Mouse (Mus musculus): ENCODE data around the gene Tmem50a. TPM values are rescaled to one million over a fixed set of nuclear protein-coding genes. Genes with fewer than 3 reads are reported as not detected.
"Not testable (repeated sequence)": the region's sequence is repeated elsewhere in the genome, so short reads cannot be mapped to it uniquely, and the experiment has no call there.

Gene Tmem50a
- polyA plus RNA-seq, 1 experiment from 2014 or later: 155 TPM

DNA sequence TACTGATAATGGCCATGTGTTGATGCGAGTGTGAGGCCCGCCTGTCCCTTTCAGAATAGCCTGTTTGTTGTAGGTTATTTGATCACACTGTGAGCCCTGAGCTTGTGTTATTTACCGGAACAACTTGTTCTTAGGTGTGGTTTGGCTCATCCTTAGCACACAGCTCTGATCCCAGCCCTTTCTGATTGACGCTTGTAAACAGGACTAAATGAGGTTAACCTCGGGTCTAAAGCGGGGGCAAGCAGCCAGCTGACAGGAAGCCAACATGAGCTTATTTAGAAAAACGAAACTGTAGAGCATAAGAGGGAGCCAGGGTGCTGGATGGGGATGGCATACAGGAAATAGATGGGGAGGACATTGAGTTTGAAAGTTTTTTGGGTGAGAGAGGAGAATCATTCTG is 3.6 kb upstream of the Tmem50a start:
- Histone ChIP-seq H3K9ac (ENCODE audit: low read depth, low read length) (no peak overlapping the region), H3K36me3 (ENCODE audit: control insufficient read depth, insufficient read depth, low read length) (no peaks in the 10 kb centered on the region), H3K4me3 (ENCODE audit: low read length) (no peak overlapping the region), H3K9me3 (ENCODE audit: control insufficient read depth, low read length) (no peaks in the 10 kb centered on the region), H3K4me1 (ENCODE audit: control insufficient read depth, insufficient read depth, low read length) (peaks cover 4% of the 10 kb centered on the region), H3K27ac (ENCODE audit: low read length) (no peak overlapping the region), H3K4me2 (ENCODE audit: low read depth, low read length) (no peak overlapping the region), H3K27me3 (replicated peaks; ENCODE audit: control insufficient read depth, insufficient read depth, low read length) (no peaks in the 10 kb centered on the region)
- 52% methylated on average over 7 of the region's 7 CpGs for WGBS
- no peak for ATAC-seq

DNA sequence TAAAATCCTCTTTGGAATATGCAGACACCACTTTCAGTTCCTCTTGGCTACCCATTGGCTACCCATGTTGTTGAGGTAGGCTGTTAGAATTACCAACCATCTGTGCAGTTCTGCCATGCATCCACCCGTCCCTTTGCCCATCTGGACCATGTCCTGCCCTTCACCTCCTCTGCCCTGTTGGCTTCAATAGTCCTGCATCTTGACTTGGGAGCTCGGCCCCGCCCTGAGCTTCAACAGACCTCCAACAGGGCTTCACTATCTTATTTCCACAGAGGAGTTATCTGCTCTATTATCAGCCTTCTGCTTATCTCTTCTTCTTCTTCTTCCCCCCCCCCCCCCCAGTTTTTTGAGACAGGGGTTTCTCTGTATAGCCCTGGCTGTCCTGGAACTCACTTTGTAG is 2.4 kb upstream of the Tmem50a start:
- Histone ChIP-seq H3K9me3 (ENCODE audit: control insufficient read depth, low read length) (no peaks in the 10 kb centered on the region), H3K27ac (ENCODE audit: low read length) (no peak overlapping the region), H3K4me1 (ENCODE audit: control insufficient read depth, insufficient read depth, low read length) (peaks cover 9% of the 10 kb centered on the region), H3K36me3 (ENCODE audit: control insufficient read depth, insufficient read depth, low read length) (no peaks in the 10 kb centered on the region), H3K4me3 (ENCODE audit: low read length) (no peak overlapping the region), H3K4me2 (ENCODE audit: low read depth, low read length) (no peak overlapping the region), H3K9ac (ENCODE audit: low read depth, low read length) (no peak overlapping the region), H3K27me3 (replicated peaks; ENCODE audit: control insufficient read depth, insufficient read depth, low read length) (no peaks in the 10 kb centered on the region)
- no peak for ATAC-seq
- WGBS: 78% methylated on average over 3 of the region's 3 CpGs

DNA sequence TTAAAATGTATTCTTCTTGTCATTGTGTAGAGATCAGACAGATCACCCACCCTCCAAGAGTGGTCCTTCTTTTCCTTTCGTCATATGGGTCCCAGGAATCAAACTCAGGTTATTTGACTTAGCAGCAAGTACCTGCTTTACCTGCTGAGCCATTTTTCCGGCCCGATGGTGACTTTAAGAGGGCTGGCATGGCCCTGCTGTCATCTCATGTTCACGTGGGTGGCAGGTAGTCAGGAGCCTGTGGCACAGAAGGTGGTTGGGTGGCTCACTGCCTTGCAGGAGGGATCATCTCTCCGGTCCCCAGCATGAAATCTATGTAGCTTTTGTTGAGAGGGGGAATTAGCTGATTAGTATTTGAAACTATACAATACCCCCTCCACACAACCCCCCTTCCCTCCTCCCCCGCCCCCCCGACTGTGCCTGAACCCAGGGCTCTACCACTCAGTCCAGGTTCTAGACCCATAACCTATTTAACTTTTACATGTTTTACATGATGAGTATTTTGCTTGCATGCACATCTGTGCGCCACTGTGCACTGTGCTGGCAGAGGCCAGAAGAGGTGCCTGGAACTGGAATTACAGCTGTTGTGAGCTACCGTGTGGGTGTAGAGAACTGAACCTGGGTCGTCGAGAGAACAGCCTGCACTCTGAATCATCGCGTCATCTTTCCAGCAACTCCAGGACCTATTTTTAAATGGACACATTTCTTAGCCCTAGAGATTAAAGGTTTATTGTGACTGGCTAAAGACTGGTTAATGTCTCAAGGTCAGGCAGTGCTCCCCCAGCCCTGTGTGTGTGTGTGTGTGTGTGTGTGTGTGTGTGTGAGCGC is 613 bp upstream of the Tmem50a start:
- 57% methylated on average over 14 of the region's 14 CpGs for WGBS
- H3K27ac ChIP-seq (ENCODE audit: low read length): no peak overlapping the region
- H3K4me1 ChIP-seq (ENCODE audit: control insufficient read depth, insufficient read depth, low read length): peaks cover 9% of the 10 kb centered on the region
- H3K9me3 ChIP-seq (ENCODE audit: control insufficient read depth, low read length): no peaks in the 10 kb centered on the region
- H3K4me2 ChIP-seq (ENCODE audit: low read depth, low read length): peak overlapping the region; percentile 47
- peaks cover 4% of the 10 kb centered on the region; the same call in 1 of the 2 replicates for H3K36me3 ChIP-seq (ENCODE audit: control insufficient read depth, insufficient read depth, low read length)
- H3K27me3 ChIP-seq (replicated peaks; ENCODE audit: control insufficient read depth, insufficient read depth, low read length): no peaks in the 10 kb centered on the region
- ATAC-seq: peak; percentile 41
- peak overlapping the region; percentile 88 for H3K9ac ChIP-seq (ENCODE audit: low read depth, low read length)
- peak overlapping the region; percentile 89 for H3K4me3 ChIP-seq (ENCODE audit: low read length)

DNA sequence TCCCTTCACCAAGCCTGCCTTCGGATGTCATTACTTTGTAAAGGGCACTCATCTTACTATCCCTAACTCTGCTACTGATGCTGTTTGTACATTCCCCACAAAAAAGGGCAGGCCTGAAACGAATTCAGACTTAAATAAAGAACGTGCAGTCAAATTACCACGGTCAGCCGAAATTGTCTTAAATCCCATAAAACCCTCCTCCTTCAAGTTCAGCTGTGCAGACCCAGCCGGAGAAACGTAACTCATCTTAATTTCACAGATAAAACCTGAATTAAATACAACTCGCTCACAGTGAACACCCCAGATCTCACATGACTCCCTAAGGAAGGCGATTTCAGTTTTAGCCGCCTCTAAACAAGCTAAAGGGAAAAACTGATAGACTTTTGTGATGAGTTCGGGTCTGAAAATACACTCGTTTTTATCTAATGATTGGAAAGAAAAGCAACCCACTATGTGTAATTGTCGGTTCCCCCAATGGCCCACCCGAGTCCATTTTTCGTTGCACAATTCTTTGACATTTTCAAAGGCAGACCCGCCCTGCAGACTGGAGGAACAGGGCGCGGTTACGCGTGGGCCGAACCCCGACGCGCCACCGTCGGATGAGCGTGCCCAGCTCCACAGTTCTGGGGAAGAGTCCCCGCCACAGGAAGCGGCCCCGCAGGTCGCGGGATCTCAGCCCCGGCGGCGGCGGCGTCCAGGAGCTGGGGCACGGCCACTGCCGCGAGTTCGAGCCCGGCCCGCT is 531 bp downstream of the Tmem50a start:
- Histone ChIP-seq H3K27ac (ENCODE audit: low read length) (peak overlapping the region; percentile 96), H3K36me3 (ENCODE audit: control insufficient read depth, insufficient read depth, low read length) (peaks cover 8% of the 10 kb centered on the region; the same call in 1 of the 2 replicates), H3K4me1 (ENCODE audit: control insufficient read depth, insufficient read depth, low read length) (peaks cover 9% of the 10 kb centered on the region), H3K4me2 (ENCODE audit: low read depth, low read length) (peak overlapping the region; percentile 47), H3K27me3 (replicated peaks; ENCODE audit: control insufficient read depth, insufficient read depth, low read length) (no peaks in the 10 kb centered on the region), H3K4me3 (ENCODE audit: low read length) (peak overlapping the region; percentile 89), H3K9me3 (ENCODE audit: control insufficient read depth, low read length) (no peaks in the 10 kb centered on the region), H3K9ac (ENCODE audit: low read depth, low read length) (peak overlapping the region; percentile 88)
- WGBS: 1% methylated on average over 43 of the region's 43 CpGs
- ATAC-seq: peak; percentile 83

DNA sequence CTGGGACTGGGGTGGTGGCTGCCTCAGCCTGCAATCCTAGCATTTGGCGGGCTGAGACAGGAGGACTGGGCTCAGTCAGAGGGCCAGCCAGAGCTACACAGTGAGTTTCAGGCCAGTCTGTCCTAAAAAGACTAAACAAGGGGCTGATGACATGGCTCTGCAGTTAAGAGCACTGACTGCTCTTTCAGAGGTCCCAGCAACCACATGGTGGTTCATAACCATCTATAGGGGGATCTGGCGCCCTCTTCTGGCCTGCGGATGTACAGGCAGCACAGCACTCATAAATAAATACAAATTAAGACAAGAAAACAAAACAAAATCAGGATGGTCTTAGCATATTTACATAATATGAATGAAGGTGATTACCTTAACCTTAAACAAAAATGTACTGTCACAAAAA is 1.4 kb downstream of the Tmem50a start:
- Histone ChIP-seq H3K9me3 (ENCODE audit: control insufficient read depth, low read length) (no peaks in the 10 kb centered on the region), H3K4me3 (ENCODE audit: low read length) (no peak overlapping the region; the same call in 1 of the 2 replicates), H3K4me2 (ENCODE audit: low read depth, low read length) (no peak overlapping the region), H3K36me3 (ENCODE audit: control insufficient read depth, insufficient read depth, low read length) (peaks cover 8% of the 10 kb centered on the region; the same call in 1 of the 2 replicates), H3K4me1 (ENCODE audit: control insufficient read depth, insufficient read depth, low read length) (peaks cover 9% of the 10 kb centered on the region), H3K27ac (ENCODE audit: low read length) (no peak overlapping the region), H3K9ac (ENCODE audit: low read depth, low read length) (no peak overlapping the region), H3K27me3 (replicated peaks; ENCODE audit: control insufficient read depth, insufficient read depth, low read length) (no peaks in the 10 kb centered on the region)
- WGBS: 35% methylated on average over 3 of the region's 3 CpGs
- no peak for ATAC-seq

DNA sequence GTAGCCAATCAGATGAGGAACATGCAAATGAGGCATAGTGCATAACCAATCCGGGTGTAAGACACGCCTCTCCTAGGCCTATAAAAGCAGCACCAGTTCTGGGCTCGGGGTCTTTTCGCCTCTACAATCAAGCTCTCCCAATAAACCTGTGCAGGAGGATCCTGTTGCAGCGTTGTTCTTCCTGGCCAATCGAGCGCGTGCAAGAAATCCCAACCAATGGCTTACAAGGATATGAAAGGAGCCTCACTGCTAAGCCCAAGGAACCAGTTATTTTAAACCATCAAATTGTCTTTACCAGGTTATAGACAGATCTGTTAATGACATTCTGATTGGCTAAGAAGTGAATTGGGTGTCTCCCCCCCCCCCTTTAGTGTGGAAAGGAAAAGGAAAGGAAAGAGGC is 3.4 kb downstream of the Tmem50a start:
- 95% methylated on average over 6 of the region's 8 CpGs for WGBS
- not testable (repeated sequence) for H3K9me3 ChIP-seq (ENCODE audit: control insufficient read depth, low read length); H3K9ac ChIP-seq (ENCODE audit: low read depth, low read length); H3K4me2 ChIP-seq (ENCODE audit: low read depth, low read length); H3K4me3 ChIP-seq (ENCODE audit: low read length); H3K27me3 ChIP-seq (replicated peaks; ENCODE audit: control insufficient read depth, insufficient read depth, low read length); ATAC-seq; H3K27ac ChIP-seq (ENCODE audit: low read length); H3K4me1 ChIP-seq (ENCODE audit: control insufficient read depth, insufficient read depth, low read length)
- peaks cover 10% of the 10 kb centered on the region; the same call in 1 of the 2 replicates for H3K36me3 ChIP-seq (ENCODE audit: control insufficient read depth, insufficient read depth, low read length)

DNA sequence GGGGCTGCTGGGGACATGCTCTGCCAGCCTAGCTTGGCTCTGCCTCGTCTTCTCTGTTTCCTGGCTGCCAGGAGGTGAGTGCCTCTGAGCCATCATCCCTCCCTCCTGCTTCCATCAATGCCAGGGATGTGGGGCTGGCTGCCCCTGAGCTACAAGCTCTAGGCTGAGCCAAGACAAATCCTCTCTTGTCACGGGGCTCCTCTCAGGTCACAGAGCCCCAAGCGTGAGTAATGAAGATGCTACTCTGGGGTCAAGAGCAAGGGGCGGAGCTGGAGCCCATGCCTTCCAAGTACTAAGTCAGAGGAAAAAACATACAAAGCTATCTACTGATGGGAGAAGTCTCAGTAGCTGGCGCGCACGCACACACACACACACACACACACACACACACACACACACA is 11.8 kb downstream of the Tmem50a start:
- Histone ChIP-seq H3K4me2 (ENCODE audit: low read depth, low read length) (no peak overlapping the region), H3K9ac (ENCODE audit: low read depth, low read length) (no peak overlapping the region), H3K9me3 (ENCODE audit: control insufficient read depth, low read length) (no peaks in the 10 kb centered on the region), H3K36me3 (ENCODE audit: control insufficient read depth, insufficient read depth, low read length) (peaks cover 26% of the 10 kb centered on the region), H3K4me3 (ENCODE audit: low read length) (no peak overlapping the region), H3K4me1 (ENCODE audit: control insufficient read depth, insufficient read depth, low read length) (no peaks in the 10 kb centered on the region), H3K27me3 (replicated peaks; ENCODE audit: control insufficient read depth, insufficient read depth, low read length) (no peaks in the 10 kb centered on the region), H3K27ac (ENCODE audit: low read length) (no peak overlapping the region)
- 79% methylated on average over 7 of the region's 7 CpGs for WGBS
- no peak for ATAC-seq

DNA sequence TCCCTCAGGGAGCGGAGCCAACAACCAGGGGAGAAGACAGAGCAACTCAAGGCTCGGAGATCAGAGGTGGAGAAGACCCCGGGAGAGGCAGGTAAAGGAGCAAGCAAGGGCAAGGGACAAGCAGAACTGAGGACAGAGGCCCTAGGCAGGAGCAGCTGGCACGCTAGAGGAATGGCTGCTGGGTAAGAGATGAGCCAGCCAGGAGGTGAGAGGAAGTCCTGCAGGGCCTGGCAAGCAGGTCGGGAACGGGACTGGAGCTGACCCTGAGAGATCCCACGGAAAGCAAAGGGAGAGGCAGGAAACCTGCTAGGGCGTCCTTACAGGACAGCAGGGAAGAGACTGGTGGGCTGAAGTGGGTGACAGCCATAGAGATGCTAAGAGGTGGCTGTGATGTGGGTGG is 13.7 kb downstream of the Tmem50a start:
- Histone ChIP-seq H3K9me3 (ENCODE audit: control insufficient read depth, low read length) (no peaks in the 10 kb centered on the region), H3K36me3 (ENCODE audit: control insufficient read depth, insufficient read depth, low read length) (peaks cover 23% of the 10 kb centered on the region), H3K9ac (ENCODE audit: low read depth, low read length) (no peak overlapping the region), H3K27me3 (replicated peaks; ENCODE audit: control insufficient read depth, insufficient read depth, low read length) (no peaks in the 10 kb centered on the region), H3K4me2 (ENCODE audit: low read depth, low read length) (no peak overlapping the region), H3K4me1 (ENCODE audit: control insufficient read depth, insufficient read depth, low read length) (no peaks in the 10 kb centered on the region), H3K4me3 (ENCODE audit: low read length) (no peak overlapping the region), H3K27ac (ENCODE audit: low read length) (no peak overlapping the region)
- WGBS: 93% methylated on average over 8 of the region's 8 CpGs
- ATAC-seq: no peak

DNA sequence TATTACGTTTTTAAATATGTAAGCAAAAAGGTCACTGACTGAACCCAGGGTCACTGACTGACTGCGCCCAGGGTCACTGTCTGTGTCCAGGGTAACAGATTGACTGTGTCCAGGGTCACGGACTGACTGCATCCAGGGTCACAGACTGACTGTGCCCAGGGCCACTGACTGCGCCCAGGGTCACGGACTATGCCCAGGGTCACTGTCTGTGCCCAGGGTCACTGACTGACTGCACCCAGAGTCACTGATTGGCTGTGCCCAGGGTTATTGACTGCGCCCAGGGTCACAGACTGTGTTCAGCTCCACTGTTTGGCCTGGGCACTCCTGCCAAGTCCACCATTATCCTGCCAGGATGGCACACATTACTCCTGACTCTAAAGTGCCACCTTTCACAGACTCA is 17.6 kb downstream of the Tmem50a start:
- Histone ChIP-seq H3K36me3 (ENCODE audit: control insufficient read depth, insufficient read depth, low read length) (peaks cover 13% of the 10 kb centered on the region; the same call in 1 of the 2 replicates), H3K4me2 (ENCODE audit: low read depth, low read length) (no peak overlapping the region), H3K9ac (ENCODE audit: low read depth, low read length) (no peak overlapping the region), H3K9me3 (ENCODE audit: control insufficient read depth, low read length) (no peaks in the 10 kb centered on the region), H3K27ac (ENCODE audit: low read length) (no peak overlapping the region), H3K27me3 (replicated peaks; ENCODE audit: control insufficient read depth, insufficient read depth, low read length) (no peaks in the 10 kb centered on the region), H3K4me1 (ENCODE audit: control insufficient read depth, insufficient read depth, low read length) (no peaks in the 10 kb centered on the region), H3K4me3 (ENCODE audit: low read length) (no peak overlapping the region)
- no peak for ATAC-seq
- 82% methylated on average over 6 of the region's 6 CpGs for WGBS

All from intestine, embryonic 16.5 days (tissue).